Mouse (Mus musculus): ENCODE measurements around the gene Gabarapl1. TPM values are rescaled to one million over a fixed set of nuclear protein-coding genes. Genes with fewer than 3 reads are reported as not detected.

Gabarapl1 gene
- total and polyA plus RNA-seq, 2 experiments from 2014 or later = 276 to 333 TPM

GRCm38 (mm10) chr6:129581896-129582295 lies 48.9 kb downstream of the Gabarapl1 start:
- no peak overlapping the region for H3K4me2 ChIP-seq (ENCODE audit: low read depth, low read length, poor library complexity, severe bottlenecking)
- TF ChIP-seq CTCF (IDR thresholded peaks at IDR 0.05) = no peak
- H3K9me3 ChIP-seq (ENCODE audit: low read length) = no peaks in the 10 kb centered on the region
- WGBS = 83% methylated on average over 4 of the region's 4 CpGs
- no peak overlapping the region for H3K9ac ChIP-seq (replicated peaks; ENCODE audit: low read length, poor library complexity, severe bottlenecking)
- no peak overlapping the region for H3K4me3 ChIP-seq (ENCODE audit: low read depth, low read length)
- no peaks in the 10 kb centered on the region for H3K27me3 ChIP-seq (ENCODE audit: insufficient read depth, low read length)
- H3K4me1 ChIP-seq (ENCODE audit: insufficient read depth, low read length) = no peaks in the 10 kb centered on the region
- H3K27ac ChIP-seq (ENCODE audit: low read depth, low read length) = no peak overlapping the region
- H3K36me3 ChIP-seq (ENCODE audit: insufficient read depth, low read length) = no peaks in the 10 kb centered on the region
- DNase-seq (ENCODE audit: low spot score) = no peak
- ATAC-seq (ENCODE audit: low FRiP score) = no peak

GRCm38 (mm10) chr6:129583014-129583413 lies 50.1 kb downstream of the Gabarapl1 start:
- no peak for TF ChIP-seq CTCF (IDR thresholded peaks at IDR 0.05)
- Histone ChIP-seq H3K27me3 (ENCODE audit: insufficient read depth, low read length) (no peaks in the 10 kb centered on the region), H3K9ac (replicated peaks; ENCODE audit: low read length, poor library complexity, severe bottlenecking) (no peak overlapping the region), H3K36me3 (ENCODE audit: insufficient read depth, low read length) (no peaks in the 10 kb centered on the region), H3K27ac (ENCODE audit: low read depth, low read length) (no peak overlapping the region), H3K9me3 (ENCODE audit: low read length) (no peaks in the 10 kb centered on the region), H3K4me2 (ENCODE audit: low read depth, low read length, poor library complexity, severe bottlenecking) (no peak overlapping the region), H3K4me1 (ENCODE audit: insufficient read depth, low read length) (no peaks in the 10 kb centered on the region), H3K4me3 (ENCODE audit: low read depth, low read length) (no peak overlapping the region)
- no peak for DNase-seq (ENCODE audit: low spot score)
- 76% methylated on average over 3 of the region's 3 CpGs for WGBS
- ATAC-seq (ENCODE audit: low FRiP score) = no peak

GRCm38 (mm10) chr6:129591508-129591907 lies 58.5 kb downstream of the Gabarapl1 start, which contains the start of gene Klrd1:
TSS of gene Klrd1 (plus strand) at chr6:129591782.
- 81% methylated on average over 3 of the region's 3 CpGs for WGBS
- no peak for TF ChIP-seq CTCF (IDR thresholded peaks at IDR 0.05)
- no peak for DNase-seq (ENCODE audit: low spot score)
- Histone ChIP-seq H3K9ac (replicated peaks; ENCODE audit: low read length, poor library complexity, severe bottlenecking) (no peak within 1 kb of the TSS), H3K4me2 (ENCODE audit: low read depth, low read length, poor library complexity, severe bottlenecking) (no peak within 1 kb of the TSS), H3K36me3 (ENCODE audit: insufficient read depth, low read length) (no peaks in the 10 kb centered on the region), H3K27ac (ENCODE audit: low read depth, low read length) (no peak within 1 kb of the TSS), H3K9me3 (ENCODE audit: low read length) (no peaks in the 10 kb centered on the region), H3K4me1 (ENCODE audit: insufficient read depth, low read length) (no peaks in the 10 kb centered on the region), H3K4me3 (ENCODE audit: low read depth, low read length) (no peak within 1 kb of the TSS), H3K27me3 (ENCODE audit: insufficient read depth, low read length) (no peaks in the 10 kb centered on the region)
- ATAC-seq (ENCODE audit: low FRiP score) = no peak

Other genes starting within 250 kb of the Gabarapl1 start
- gene 4922502D21Rik, start 201.4 kb upstream of the Gabarapl1 start, total RNA-seq (2014; rRNA removed) = not detected in 2 replicates
- not detected in 2 replicates for gene 4922502D21Rik, start 201.4 kb upstream of the Gabarapl1 start, polyA plus RNA-seq (2015; fragmentation: Nextera tagmentation; extraction: Ambion mirVana)
- 0.33 TPM in 1 of 2 replicates, not detected in the other for gene Clec12a, start 190.5 kb upstream of the Gabarapl1 start, total RNA-seq (2014; rRNA removed)
- gene Clec12a, start 190.5 kb upstream of the Gabarapl1 start, polyA plus RNA-seq (2015; fragmentation: Nextera tagmentation; extraction: Ambion mirVana) = 0.29 and 0.49 TPM in 2 replicates
- not detected in 2 replicates for gene Clec12b, start 147.3 kb upstream of the Gabarapl1 start, total RNA-seq (2014; rRNA removed)
- gene Clec12b, start 147.3 kb upstream of the Gabarapl1 start, polyA plus RNA-seq (2015; fragmentation: Nextera tagmentation; extraction: Ambion mirVana) = 0.23 and 0.37 TPM in 2 replicates
- not detected in 2 replicates for gene Clec1b, start 135.9 kb upstream of the Gabarapl1 start, total RNA-seq (2014; rRNA removed)
- 0.46 and 0.61 TPM in 2 replicates for gene Clec1b, start 135.9 kb upstream of the Gabarapl1 start, polyA plus RNA-seq (2015; fragmentation: Nextera tagmentation; extraction: Ambion mirVana)
- gene Clec9a, start 124.3 kb upstream of the Gabarapl1 start, total RNA-seq (2014; rRNA removed) = not detected in 2 replicates
- gene Clec9a, start 124.3 kb upstream of the Gabarapl1 start, polyA plus RNA-seq (2015; fragmentation: Nextera tagmentation; extraction: Ambion mirVana) = 0.07 and 0.44 TPM in 2 replicates
- gene Clec1a, start 81.2 kb upstream of the Gabarapl1 start, total RNA-seq (2014; rRNA removed) = 1.9 and 5.6 TPM in 2 replicates
- 2.6 and 2.8 TPM in 2 replicates for gene Clec1a, start 81.2 kb upstream of the Gabarapl1 start, polyA plus RNA-seq (2015; fragmentation: Nextera tagmentation; extraction: Ambion mirVana)
- not detected in 2 replicates for gene Olr1, start 26.0 kb upstream of the Gabarapl1 start, total RNA-seq (2014; rRNA removed)
- gene Olr1, start 26.0 kb upstream of the Gabarapl1 start, polyA plus RNA-seq (2015; fragmentation: Nextera tagmentation; extraction: Ambion mirVana) = not detected in 2 replicates
- not detected in 2 replicates for gene Tmem52b, start 20.6 kb upstream of the Gabarapl1 start, total RNA-seq (2014; rRNA removed)
- gene Tmem52b, start 20.6 kb upstream of the Gabarapl1 start, polyA plus RNA-seq (2015; fragmentation: Nextera tagmentation; extraction: Ambion mirVana) = not detected in 2 replicates
- gene Klre1, start 44.7 kb downstream of the Gabarapl1 start, total RNA-seq (2014; rRNA removed) = 0.24 TPM in 1 of 2 replicates, not detected in the other
- gene Klre1, start 44.7 kb downstream of the Gabarapl1 start, polyA plus RNA-seq (2015; fragmentation: Nextera tagmentation; extraction: Ambion mirVana) = 0.15 and 0.34 TPM in 2 replicates
- gene Klrd1, start 58.6 kb downstream of the Gabarapl1 start, total RNA-seq (2014; rRNA removed) = not detected in 2 replicates
- not detected in 2 replicates for gene Klrd1, start 58.6 kb downstream of the Gabarapl1 start, polyA plus RNA-seq (2015; fragmentation: Nextera tagmentation; extraction: Ambion mirVana)
- gene Klrk1, start 90.7 kb downstream of the Gabarapl1 start, total RNA-seq (2014; rRNA removed) = not detected in 2 replicates
- 0.07 TPM in 1 of 2 replicates, not detected in the other for gene Klrk1, start 90.7 kb downstream of the Gabarapl1 start, polyA plus RNA-seq (2015; fragmentation: Nextera tagmentation; extraction: Ambion mirVana)
- not detected in 2 replicates for gene Klrc3, start 110.2 kb downstream of the Gabarapl1 start, total RNA-seq (2014; rRNA removed)
- gene Klrc3, start 110.2 kb downstream of the Gabarapl1 start, polyA plus RNA-seq (2015; fragmentation: Nextera tagmentation; extraction: Ambion mirVana) = not detected in 2 replicates
- gene Klrc2, start 127.5 kb downstream of the Gabarapl1 start, total RNA-seq (2014; rRNA removed) = not detected in 2 replicates
- not detected in 2 replicates for gene Klrc2, start 127.5 kb downstream of the Gabarapl1 start, polyA plus RNA-seq (2015; fragmentation: Nextera tagmentation; extraction: Ambion mirVana)
- gene Klrc1, start 145.8 kb downstream of the Gabarapl1 start, total RNA-seq (2014; rRNA removed) = not detected in 2 replicates
- gene Klrc1, start 145.8 kb downstream of the Gabarapl1 start, polyA plus RNA-seq (2015; fragmentation: Nextera tagmentation; extraction: Ambion mirVana) = not detected in 2 replicates
- not detected in 2 replicates for gene Klri1, start 184.0 kb downstream of the Gabarapl1 start, total RNA-seq (2014; rRNA removed)
- gene Klri1, start 184.0 kb downstream of the Gabarapl1 start, polyA plus RNA-seq (2015; fragmentation: Nextera tagmentation; extraction: Ambion mirVana) = not detected in 2 replicates
- gene Klri2, start 207.3 kb downstream of the Gabarapl1 start, total RNA-seq (2014; rRNA removed) = 0.14 TPM in 1 of 2 replicates, not detected in the other
- 0.04 TPM in 1 of 2 replicates, not detected in the other for gene Klri2, start 207.3 kb downstream of the Gabarapl1 start, polyA plus RNA-seq (2015; fragmentation: Nextera tagmentation; extraction: Ambion mirVana)

Data from midbrain, postnatal 0 days (tissue).